Mouse (Mus musculus) yolk sac, embryonic 10.5 days (tissue): Measurements from ENCODE around the gene Eef1akmt2.
A peak's percentile ranks its signal among the peaks of the same experiment; 100 is the strongest.

Experiments used
- DNase-seq: peaks from one replicate; pipeline ENCODE4 v3.0.0-alpha.2; 2017; ENCODE audit warnings: low spot score

Gene Eef1akmt2

DNA sequence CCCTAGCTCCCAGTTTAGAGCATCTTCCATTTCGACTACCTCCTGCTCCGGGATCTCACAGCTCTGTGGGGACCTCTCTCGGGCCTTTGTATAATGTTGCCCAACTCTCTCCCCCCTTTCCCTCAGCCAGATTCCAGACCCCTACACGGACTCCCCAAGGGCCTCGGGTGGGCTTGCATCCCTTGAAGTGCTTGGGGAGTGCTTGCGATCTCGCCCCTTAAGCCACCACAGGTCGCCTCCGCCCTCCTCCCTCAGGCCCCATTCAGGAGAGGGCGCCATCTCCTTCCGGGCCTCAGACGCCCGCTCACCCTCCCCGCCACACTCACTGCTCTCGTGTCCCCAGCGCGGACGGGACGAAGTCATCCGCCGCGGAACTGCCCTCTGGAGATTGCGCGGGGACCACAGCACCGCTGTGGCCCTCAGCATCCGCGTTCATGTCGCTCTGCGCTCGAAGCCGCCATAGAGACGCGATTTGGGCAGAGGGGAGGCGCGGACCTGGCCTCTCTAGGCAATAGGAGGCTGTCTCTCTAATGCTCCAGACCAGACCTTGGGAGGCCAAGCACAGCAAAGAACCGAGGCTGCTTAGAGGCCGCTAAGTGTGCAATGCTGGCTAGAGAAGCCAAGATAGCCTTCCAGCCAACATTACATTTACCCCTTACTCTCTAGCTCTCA lies at the start of gene Eef1akmt2:
Gene Eef1akmt2, minus strand, starts transcription at position 501 of the 672 bp plus-strand sequence.
- DNase-seq: peak; percentile 89

DNA sequence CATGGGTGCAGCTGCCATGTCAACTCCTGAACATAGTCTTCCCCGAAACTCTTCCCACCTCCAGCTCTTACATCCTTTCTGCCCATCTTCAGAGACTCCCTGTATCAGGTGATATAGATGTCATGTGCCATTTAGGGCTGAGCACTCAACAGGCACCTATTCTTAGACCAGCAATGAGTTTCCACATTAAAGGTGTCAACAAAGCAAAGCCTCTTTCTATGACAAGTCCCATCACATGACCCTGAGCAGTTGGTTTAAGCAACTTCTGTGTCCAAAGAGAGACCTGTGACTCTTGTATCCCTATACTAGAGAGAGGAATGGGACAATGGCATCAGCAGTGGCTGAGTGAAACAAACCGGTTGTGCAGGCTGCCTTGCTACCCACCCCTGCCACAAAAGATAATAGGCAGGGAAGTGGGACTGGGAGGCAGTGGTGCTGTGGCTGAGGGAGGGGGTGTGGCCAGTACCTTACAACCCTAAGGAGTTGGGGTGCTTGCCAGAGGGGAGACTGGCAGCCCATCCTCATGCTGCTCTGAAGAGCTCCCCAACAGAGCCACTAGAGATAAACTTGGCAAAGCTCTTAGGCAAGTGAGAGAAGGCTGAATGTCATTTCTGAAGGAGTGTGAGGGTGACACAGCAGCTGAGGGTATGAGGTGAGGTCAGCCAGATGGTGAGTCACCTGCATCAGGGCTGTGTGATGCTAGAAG lies 48.5 kb upstream of the Eef1akmt2 start:
- DNase-seq: no peak

DNA sequence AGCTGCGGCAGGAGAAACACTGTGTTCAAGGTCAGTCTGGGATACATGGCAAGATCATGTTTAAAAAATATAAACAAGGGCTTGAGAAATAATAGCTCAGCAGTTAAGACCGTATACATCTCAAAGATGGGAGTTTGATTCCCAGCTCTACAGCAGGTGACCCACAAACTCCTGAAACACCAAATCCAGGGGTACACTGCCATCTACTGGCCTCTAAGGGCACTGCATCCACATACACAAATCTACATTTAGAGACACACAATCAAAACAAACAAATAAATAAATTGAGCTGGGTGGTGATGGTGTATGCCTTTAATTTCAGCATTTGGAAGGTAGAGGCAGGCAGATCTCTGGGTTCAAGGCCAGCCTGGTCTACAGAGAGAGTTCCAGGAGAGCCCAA lies 45.8 kb upstream of the Eef1akmt2 start:
- no peak for DNase-seq

DNA sequence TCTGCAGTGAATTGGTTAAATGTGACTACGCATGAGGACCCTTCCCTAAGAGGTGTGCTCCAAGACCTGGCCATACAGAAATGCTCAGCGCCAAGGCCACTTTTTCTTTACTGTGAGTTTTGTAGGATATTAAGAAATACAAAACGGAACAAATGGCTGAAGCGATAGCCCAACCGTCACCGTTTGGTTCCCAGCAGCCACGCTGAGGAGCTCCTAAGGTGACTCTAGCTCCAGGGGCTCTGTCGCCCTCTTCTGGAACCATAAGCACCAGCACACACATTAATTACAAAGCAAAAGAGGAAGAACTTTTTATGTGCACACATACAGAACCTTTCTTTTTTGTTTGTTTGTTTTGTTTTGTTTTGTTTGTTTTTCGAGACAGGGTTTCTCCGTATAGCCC lies 44.8 kb upstream of the Eef1akmt2 start:
- DNase-seq: no peak

DNA sequence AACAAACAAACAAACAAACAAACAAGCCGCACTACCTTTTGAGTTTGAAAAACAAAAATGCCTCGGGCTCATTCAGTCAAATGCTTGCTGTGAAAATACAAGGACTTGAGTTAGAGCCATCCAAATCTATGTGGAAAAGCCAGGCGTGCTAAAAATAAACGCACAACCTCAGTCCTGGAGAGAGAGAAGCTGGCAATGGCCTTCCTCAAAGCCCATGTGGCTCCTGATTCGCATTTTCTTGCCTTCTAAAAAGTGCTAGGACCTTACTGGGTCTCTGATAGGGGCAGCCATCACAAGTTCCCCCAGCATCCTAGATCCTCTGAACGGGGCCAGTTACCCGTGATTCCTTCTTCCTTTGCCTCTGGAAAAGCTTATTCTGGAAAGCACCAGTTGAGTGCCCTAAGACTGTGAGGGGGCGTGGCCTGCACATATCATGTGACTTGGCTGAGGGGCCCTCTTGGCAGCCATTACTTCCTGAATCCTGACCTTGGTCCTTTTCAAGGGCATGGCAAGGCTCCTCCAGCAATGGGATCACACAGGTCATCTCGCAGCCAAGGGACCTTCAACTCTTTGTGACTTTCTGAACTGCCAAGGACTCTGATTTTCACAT lies 43.8 kb upstream of the Eef1akmt2 start:
- DNase-seq: no peak

DNA sequence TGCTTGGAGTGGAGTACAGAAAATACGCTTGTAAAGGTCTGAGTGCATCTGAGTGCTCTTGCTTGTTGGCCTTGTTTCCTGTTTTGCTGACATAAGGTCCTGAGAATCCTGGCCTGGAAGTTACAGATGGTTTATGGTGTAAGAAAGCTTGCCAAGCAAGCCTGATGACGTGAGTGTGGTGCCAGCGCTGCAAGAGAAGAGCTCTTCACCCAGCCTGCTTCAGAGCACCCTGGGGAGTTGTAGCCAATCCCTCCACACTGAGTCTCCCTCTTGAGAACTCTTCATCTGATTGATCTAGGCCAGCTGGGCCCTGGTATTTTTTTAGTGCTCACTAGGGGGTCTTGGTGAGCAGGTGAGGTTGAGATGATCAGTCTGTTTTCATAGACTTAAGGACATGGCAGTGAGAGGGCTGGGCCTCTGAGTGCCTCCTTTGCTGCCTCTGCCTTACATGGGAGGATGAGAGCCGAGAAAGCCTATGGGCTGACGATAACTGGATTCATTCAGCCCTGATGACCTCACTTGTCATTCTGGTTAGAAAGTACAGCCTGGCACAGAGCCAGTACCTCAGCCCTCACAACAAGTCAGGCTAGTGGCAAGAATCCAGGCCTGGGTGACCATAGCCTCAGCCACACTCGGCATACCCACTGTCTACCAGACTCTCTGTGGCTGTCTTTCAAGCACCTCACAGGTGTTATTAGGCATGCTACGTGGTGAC lies 42.5 kb upstream of the Eef1akmt2 start:
- DNase-seq: no peak

DNA sequence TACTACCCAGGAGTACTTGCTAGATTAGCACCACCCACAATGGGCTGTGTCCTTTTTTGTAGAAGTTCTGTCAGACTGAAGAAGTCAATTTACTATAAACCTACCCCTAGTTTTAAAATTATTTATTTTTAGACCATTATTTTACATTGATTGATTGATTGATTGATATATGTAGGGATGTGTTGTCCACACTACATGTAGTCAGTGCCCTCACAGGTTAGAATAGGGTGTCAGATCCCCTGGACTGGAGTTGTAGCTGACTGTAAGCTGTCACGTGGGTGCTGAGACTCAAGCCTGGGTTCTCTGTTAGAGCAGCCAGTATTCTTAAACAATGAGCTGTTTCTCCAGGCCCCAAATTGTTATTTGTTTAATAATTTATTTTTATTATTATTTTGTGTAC lies 40.9 kb upstream of the Eef1akmt2 start:
- DNase-seq: no peak

DNA sequence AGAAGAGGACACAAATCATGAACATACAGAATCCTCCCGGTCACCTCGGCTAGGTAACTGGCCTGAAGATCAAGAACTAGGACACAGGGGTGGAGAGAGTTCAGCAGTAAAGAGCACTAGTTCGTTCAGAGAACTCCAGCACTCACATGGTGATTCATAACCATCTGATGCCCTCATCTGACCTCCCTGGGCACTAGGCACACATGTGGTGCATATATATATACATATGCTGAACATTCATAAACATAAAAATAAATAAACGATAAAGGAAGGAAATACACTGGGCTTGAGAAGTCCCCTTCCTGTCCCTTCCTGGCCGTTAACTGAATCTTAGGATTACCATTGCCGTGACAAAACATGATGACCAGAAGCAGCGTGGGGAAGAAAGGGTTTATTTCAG lies 40.3 kb upstream of the Eef1akmt2 start:
- no peak for DNase-seq

DNA sequence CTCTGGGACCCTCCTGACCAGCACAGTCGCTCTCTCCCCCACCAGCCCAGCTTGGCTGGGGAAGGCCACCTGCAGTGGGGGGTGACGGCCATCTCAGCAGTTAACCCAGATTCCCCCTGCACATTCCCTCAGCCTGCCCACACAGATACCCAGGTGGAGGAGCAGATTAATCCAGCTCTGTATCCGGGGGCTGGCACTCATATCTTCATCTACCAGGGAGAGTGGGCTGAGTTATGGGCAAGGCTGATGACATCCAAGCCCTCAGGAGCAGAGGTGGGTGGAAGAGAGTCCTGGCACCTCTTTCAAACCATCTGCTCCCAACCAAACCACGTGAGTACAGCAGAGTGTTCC lies 39.8 kb upstream of the Eef1akmt2 start:
- DNase-seq: no peak

DNA sequence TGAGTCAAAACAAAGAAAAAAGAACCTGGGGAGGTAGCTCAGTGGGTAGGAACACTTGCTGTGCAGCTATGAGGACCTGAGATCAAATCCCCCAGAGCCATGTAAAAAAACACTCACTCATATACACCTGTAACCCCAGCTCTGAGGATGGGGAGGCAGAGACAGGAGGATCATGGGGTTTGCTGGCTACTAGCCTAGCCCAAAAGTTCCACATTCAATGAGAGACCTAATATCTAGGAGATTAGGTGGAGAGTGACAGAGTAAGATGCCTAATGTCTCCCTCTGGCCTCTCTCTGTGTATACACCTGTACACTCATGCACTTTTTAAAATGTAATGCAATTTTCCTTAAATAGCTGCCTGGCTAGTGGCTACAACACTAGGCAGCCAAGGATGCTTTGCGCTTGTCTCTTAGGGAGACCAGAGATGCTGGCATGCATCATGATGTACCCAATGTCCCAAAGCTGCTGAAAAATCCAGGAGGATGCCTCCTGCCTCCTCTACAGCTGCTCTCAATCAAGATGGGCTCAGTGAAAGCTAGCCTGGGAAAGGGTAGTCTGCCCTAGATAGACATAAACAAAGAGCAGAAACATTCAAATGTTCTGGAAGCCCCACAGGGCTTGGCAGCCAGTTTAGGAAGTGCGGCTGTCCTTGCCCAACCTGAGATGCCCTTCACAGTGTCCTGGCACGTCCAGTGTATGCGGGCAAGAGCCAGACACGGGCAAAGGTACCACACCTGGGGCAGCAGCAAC lies 39.3 kb upstream of the Eef1akmt2 start:
- DNase-seq: no peak

DNA sequence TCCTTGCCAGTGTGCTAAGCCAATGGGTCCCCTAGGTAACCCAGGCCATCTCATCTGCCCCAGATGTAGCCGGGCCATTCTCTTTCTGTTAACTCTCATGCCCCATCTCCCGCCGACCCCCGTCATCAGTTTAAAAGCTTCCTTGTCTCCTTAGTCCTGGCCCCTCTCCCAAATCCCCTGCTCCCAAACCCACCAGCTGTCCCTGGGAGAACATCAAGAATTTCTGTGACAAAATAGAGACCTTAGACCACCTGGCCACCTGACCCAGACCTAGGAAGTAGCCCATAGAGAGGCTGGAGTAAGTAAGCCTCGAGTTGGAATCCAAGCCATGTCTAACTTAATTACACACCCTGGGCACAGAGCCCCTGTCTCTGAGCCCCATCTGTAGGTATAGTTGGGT lies 37.7 kb upstream of the Eef1akmt2 start:
- DNase-seq: no peak

DNA sequence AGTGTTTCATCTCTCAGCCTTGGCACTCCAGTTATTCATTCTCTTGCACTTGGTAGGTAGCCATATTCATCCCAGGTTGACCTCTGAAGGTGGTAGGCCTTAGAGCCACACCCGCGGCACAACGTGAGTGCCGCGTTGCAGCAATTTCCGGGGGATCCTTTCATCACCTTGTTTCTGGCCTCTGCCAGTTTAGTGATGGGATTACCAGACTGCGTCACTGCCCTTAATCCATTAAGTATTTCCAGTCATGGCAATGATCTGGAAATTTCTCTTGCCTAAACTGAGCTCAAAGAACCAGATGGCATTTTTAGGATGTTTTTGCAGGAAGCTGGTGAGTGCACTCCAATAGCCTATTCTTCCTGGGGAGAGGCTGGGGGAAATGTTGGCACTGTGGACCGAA lies 37.2 kb upstream of the Eef1akmt2 start:
- no peak for DNase-seq

DNA sequence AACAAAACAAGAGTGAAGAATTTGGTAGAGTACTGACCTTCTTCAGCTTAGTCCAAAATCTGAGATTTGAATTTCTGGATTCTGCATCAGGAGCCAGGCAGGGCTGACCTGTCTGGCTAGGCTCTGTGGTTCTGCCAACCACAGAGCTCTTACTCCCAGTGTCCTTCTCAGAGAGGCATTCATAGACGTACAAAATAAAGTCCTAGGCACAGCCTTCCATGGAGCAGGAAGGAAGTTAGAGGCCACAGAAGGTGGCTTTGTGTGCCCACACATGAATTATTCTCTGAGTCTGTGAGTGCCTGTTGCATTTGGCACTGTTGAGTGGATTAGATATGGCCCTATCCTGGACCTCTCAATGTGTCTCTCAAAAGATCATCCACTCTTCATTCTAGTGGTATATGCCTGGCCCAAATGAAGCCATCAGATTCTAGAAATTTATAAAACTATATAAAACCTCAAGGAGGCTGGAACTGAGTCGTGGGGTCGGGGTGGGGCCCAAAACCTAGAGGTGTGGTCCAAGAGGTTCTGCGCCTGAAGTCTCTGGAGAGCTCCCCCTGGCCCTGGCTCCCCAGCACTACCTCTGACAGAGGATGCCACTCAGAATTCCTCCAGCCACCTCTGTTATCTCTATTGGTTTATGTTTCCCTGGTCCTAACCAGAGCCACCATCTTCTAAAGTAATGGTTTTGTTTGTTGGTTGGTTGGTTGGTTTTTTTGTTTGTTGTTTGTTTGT lies 36.2 kb upstream of the Eef1akmt2 start:
- DNase-seq: no peak

DNA sequence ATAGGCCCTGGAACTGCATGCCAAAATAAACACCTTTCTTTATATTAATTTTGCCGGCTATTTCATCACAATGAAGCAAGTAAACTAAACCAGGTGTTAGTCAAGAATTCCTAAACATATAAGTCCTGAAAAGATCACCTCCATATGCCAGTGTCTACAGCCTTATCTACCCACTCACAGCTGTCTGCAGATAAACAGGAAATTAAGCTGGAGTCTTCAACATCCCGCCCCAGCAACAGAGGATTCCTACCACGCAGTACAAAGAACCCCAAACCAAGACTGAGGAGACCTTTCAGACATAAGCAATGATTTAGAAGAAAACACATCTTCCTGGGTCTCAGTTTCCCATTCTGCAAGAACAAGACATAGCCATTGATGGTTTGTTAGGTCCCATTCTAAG lies 35.6 kb upstream of the Eef1akmt2 start:
- no peak for DNase-seq

DNA sequence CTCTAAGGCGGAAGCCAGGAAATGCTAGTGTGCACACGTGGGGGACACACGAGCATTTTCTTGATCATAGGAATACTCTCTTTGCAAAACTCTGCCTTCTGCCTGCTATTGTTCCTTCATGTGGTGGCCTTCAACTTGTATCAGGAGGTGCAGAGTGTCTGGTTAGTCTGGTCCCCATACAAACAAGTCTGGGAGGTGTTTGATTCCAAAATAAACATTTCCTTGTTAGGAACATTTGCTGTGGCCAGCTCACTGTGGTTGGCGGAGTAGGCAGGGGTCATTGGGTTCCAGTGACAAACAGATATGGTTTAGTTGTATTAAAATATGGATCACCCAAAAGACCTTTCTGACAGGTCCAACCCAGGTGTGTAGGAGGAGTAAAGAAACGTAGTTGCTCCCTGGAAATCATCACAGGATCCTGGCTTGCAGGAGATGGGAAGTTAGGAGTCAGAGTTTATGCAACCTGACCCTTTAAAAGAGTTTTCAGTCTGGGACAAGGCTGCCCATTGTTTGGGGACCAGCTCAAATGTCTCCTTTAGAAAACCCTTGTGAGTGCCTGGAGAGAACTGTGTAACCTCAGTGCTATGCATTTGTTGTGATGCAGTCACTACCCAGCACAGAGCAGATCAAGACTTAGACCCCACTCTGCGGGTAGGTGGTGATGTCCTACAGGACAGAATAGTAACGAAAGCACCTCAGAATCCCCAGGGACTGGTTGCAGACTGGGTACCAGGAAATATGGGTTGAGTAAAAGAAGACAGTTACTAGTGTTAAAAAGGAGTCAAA lies 34.7 kb upstream of the Eef1akmt2 start:
- DNase-seq: no peak

DNA sequence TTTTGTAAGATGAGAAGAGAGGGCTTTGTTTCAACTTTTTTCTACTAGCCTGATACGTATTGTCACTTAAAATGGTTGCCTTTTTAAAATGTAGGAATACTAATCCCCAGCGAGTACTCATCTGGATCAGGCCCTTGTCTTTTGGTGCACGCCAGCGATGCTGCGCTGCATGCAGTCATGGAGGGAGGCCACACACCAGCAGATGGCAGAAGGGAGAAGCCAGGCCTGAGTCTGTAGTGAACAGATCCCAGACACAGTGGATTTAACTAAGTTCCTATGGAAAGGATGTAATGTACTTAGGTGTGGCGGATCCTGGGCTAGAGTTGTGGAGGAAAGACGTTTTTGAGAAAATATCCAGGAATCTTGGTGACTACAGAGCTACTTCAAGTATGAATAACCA lies 31.6 kb upstream of the Eef1akmt2 start:
- DNase-seq: no peak

DNA sequence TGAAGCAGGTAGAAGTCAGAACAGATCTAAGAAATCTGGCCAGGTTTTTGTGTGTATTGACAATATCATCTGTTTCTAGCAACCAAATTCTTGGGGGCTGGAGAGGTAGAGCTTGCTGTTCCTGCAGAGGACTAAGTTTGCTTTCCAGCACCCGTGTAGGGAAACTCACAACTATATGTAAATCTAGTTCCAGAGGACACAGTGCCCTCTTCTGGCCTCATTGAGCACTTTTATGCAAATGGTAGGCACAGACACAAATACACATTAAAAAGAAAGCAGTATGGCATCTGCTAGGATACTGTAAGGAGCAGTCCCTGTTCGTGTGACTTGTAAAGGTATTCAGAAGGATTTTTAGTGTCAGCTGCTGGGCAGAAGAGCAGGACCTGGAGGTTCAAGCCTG lies 29.9 kb upstream of the Eef1akmt2 start:
- DNase-seq: no peak

DNA sequence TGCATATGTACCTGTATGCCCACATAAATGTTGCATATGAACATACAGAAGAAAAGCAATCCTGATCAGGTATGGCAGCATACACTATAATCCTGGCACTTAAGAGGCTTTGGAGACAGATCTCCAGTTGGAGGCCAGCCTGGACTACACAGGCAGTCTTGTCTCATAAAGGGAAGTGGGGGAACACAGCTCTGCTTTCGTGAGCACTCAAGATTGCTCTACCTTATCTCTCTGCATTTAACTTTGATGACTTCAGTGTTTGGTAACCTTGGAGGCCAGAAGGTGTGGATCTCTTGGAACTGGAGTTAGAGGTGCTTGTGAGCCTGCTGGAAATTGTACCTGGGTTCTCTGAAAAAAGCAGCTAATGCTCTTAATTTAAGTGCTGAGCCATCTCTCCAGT lies 27.8 kb upstream of the Eef1akmt2 start:
- no peak for DNase-seq

DNA sequence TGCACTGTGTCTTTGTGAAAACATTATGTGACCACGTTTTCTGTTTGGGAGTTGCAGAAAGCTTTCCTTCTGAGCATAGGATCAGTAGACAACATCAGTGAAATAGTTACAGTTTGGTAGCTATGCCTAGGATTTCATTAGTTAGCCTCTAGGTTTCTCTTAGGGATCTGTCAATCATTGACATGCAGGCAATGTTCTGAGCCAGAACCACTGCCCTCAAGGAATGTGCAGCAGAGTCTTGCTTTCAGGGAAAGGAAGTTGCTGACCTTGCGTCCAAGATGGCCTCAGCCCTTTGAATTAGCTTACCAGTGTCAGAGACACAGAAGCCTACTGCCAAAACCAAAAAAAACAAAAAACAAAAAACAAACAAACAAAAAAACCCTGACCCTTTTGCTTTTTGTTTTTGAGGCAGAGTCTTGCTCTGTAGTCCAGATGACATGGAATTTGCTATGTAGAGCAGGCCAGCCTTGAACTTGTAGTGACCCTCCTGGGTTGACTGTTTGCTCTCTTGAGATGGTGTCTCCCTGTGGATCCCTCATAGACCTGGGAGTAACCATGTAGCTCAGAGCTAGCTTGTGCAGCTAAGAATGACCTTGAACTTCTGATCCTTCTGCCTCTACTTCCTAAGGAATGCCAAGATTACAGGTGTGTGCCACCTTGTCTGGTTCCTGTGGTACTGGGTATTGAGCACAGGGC lies 23.1 kb upstream of the Eef1akmt2 start:
- DNase-seq: peak; percentile 49

DNA sequence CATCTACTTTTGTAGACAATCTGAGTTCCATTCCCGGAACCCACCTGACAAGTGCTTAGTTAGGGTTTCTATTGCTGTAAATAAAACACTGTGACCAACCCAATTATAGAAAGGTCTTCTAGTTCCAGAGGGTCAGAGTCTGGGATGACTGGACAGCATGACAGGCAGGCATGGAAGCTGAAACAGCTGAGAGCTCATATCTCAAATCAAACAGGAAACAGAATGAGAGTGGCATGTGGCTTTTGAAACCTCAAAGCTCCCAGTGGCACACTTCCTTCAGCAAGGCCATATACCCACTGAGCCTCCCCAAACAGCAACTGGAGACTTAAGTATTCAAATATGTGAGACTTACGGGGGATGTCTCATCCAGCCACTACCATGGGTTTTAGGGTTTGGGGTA lies 20.6 kb upstream of the Eef1akmt2 start:
- no peak for DNase-seq
